Mouse (Mus musculus) megakaryocyte, adult 5-6 weeks (primary cell): ENCODE measurements around the gene Chga. TPM values are rescaled to one million over a fixed set of nuclear protein-coding genes. Genes with fewer than 3 reads are reported as not detected.
A peak's percentile ranks its signal among the peaks of the same experiment; 100 is the strongest.

Experiments used
- ATAC-seq: 2 replicates; pipeline ENCODE4 v1.8.0; 2016; ENCODE audit warnings: mild to moderate bottlenecking, inconsistent platforms; ENCODE audit not compliant: poor library complexity, severe bottlenecking
- total RNA-seq, 2 experiments: library from RNA; stranded (forward) in 1 of 2; stranded (reverse) in 1 of 2; fragments of 153-499, 151-499 nt in 1 of 2; fragments of 221-1000, 200-1000 nt in 1 of 2; gene quantifications; 2 replicates each; pipeline versions ENCODE4 v1.2.3 to v1.2.4; 2015 to 2017

Gene Chga
- total RNA-seq, 2 experiments from 2014 or later, result not detected

DNA sequence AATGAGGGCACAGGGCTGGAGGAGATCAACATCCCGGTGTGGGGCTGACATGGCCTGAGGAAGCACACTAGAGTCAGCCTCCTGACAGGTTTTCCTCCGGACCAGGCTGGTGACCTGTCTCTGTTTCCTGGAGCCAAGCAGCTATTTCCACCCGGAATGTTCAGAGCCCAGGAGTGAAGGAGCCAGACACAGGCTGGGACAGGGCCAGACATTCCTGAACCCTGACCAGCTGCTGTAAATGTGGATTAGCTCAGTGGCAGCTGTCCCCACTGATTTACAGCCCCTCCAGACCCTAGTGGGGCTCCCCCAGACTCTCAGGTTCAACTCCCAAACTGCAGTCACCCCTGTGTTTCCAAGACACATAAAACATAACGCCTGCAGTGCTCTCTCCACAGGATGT is 42.7 kb downstream of the Chga start:
- no peak for ATAC-seq

DNA sequence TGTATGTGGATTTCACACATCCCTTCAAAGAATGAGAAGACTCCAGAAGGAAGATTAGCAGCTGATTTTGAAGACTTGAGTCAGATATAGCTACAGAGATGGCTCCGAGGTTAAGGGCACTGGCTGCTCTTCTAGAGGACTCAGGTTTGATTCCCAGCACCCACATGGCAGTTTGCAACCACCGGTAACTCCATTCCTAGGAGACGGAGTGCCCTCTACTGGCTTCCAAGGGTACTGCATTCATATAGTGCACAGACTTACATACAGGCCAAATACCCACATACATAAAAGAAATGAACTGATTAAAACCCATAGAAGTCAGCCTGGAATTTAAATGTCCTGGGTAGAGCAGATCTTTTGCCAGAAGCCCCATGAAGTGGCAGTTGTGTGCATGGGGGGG is 43.8 kb downstream of the Chga start:
- no peak for ATAC-seq

DNA sequence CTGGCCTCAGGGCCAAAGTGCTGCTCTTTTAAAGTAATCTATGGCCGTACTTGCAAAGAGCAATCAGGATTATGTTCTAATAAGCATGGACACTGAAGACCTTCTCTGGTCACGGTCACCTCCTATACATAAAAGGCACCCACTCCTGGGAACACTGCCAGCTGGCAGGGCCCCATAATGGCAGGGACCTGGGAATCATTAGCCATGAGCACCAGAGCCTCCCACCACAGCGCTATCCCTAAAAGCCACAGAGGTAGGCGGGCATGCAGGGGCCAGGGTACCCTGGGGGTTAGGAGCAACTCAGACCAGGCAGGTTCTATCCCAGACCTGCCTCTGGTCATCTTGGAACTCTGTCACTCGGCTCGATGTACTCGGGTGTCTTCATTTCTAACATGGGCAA is 45.0 kb downstream of the Chga start:
- ATAC-seq, result no peak

DNA sequence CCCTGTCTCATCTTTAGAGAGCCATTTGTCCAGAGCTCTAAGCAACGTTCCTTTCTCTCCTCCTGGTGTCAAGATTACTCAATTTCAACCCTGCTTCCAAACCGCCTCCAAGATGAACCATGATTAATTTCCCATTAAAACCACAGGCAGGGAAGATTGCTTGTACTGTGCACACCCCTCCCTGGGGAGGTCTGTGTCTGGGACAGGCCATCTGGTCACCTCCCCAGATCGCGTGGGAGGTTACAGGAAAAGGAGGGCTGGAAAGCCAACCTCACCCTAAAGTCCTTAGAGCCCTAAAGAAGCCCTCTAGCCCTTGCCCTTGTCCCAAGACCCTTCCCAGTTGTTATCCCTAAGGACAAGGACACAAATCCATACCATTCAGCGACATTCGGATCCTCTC is 45.6 kb downstream of the Chga start:
- ATAC-seq, result no peak

DNA sequence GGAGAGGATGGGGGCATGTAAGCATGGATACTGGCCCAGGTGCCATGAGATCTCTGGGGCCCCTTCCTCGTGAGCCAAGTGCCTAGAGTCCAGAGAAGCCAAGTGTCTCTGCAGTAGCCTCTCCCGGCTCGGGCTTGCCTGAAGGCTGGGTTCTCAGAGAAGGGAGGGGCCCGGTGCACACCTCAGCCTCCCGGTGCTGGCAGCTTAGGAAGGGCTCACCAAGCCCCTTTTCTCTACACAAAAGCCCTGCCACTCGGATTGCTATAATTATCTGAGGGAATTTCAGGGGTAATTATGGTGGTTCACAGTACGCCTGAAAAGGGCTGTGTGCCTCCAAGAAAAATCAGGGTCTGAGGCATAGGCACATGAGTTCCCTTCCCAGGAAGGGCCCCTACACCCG is 47.1 kb downstream of the Chga start:
- no peak for ATAC-seq

DNA sequence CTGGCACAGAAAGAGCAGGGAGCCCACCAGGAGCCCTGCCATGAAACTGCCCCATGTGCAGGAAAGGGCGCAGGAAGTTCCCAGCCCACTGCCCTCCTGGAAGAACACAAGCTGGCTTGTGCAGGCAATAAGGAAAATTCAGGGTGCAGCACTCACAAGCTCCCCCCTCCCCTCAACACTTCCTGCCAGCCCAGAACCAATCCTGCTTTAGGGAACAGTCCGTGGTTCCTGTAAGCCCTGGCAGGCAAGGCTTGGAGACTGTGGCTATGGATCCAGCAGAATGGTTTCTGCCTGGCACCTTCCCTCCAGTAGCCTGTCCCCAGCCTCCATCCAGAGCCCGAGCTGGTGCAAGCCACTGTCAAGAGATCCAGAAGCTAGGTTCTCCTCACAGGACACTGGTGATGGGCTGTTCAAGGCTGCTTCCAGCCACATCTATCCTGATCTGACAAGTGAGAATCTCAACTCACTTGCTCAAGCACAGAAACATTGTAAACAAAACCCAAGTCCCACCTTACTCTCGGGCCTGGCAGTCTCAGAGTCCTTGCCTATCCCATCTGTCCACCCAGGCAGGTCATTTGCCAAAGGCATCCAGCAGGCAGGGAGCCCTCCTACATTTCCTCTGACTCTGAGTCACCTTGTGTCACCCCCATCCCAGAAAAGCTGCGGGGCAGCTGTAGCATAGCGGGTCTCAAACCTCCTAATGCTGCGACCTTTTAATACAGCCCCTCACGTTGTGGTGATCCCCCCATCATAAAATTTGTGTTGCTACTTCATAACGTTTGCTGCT is 47.7 kb downstream of the Chga start:
- no peak for ATAC-seq

DNA sequence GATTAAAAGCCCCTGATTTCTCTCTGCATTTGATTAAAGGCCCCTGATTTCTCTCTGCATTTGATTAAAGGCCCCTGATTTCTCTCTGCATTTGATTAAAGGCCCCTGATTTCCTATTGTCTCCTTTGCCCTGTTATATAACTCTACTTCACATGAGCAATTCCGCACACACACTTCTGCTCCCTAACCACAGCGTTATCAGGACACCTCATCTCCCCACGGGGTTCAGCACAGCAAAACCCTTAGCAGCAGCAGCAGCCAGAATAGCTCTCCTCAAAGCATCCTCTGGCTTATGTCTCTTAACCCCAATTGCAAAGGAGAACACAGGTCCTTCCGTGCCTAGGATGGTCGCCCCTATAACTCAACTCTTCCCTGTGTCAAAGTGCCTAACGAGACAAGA is 50.8 kb downstream of the Chga start:
- ATAC-seq, result no peak

DNA sequence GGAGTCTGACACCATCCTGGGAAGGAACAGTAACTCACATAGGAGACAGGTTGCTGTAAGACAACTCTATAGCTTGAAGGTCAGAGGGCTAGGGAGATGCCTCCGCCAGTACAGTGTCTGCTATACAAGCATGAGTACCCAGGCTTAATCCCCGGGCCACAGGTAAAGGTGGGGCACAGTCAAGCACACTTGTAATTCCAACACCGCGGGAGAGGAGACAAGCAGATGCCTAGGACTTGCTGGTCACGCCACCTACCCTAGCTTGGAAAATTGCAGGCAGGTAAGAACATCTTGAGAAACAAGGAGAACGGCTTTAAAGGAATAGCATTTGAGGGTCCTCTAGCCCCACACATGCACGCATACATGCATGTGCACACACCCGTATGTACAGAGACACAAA is 52.3 kb downstream of the Chga start:
- ATAC-seq, result no peak

DNA sequence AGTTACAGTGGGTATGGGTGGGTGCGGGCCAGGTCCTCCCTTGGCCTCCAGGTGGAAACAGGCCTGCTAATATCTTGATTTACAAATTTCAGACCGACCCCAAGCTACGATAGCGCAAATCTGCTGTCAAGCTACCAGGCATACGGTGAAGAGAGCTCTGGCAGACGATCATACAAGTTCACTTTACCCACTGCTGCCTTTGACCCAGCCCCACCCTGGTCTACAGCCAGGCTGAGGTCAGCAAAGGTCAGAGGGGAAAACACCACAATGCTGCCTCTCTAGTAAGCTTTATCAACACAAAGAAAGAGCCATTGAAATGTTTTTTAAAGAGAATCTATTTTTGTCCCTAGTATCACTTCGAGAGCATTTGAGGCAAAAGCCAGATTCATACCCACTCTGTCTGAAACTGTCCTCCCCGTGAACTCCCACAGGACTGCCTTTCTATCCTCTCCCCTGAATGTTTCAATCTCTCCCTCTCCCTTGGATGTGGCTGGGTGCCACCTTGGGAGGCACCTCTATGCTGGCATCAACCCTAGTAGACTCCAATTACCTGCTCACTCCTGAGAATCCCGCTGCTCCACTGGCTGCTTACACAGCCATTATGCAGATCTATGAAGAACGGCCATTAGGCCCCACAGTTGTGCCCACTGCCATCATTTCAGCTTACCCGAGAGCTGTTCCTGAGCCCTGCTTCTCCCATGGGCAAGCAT is 53.2 kb downstream of the Chga start:
- no peak for ATAC-seq

DNA sequence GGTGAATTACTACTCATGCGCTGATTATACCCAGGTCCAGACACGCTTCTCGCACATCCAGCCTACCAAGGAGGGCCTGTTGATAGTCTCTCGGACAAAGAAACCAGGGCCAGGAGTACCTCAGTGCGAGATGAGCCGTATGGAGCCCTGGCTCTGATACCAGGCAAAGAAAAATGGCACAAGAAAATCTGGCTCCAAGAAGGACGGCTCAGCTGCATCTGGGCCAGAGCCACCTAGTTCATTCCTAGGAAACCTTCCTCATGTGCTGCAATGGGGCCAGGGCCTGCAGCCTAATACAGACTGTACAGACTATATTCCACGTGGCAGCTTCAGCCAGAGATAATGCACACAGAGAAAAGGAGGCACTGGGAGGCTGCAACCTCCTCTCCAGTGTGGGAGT is 56.2 kb downstream of the Chga start:
- no peak for ATAC-seq

DNA sequence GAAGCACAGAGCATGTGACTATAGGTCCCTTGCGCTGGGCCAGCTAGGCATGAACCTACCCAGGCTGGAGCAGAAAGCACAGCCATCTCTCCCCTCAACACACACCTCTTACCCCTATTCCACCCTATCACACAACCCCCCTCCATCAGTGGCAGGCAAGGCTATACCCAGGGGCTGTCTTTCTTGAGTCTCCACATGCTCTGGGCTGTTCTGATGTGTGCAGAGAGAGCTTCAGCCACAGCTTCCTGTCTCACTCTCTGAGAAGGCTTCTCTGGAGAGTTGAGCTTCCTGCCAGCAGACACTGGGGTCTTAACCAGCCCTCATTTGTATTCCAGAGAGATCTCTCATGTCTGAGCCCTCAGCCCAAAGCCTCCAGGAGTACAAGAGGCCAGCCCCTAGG is 57.7 kb downstream of the Chga start:
- peak; percentile 36; the same call in 1 of the 2 replicates for ATAC-seq

DNA sequence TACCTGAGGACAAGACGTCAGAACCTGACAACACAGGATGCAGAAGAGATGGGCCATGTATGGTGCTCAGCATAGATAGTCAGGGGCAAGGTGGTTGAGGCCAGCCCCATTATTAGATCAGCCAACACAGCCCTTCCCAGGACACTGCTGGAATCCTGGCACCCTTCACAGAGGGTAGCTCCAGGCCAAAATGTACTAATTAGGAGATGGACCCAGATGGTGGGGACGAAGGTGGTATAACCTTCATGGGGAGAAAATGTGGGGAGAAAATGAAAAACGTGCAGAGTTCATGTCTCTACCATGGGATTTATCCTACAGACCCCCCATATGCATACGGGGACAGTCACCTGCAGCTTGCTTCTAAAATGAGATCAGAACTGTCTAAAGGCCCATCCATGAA is 58.6 kb downstream of the Chga start:
- ATAC-seq, result no peak

Other genes starting within 250 kb of the Chga start
- 37.6 and 39.2 TPM in 2 replicates for gene Lgmn, start 115.2 kb upstream of the Chga start, total RNA-seq (2015)
- gene Lgmn, start 115.2 kb upstream of the Chga start, total RNA-seq (2017), result 28.7 and 33.0 TPM in 2 replicates
- 24.1 and 26.3 TPM in 2 replicates for gene Golga5, start 85.8 kb upstream of the Chga start, total RNA-seq (2015)
- gene Golga5, start 85.8 kb upstream of the Chga start, total RNA-seq (2017), result 67.6 and 87.1 TPM in 2 replicates
- 10.4 and 10.7 TPM in 2 replicates for gene Itpk1, start 150.0 kb downstream of the Chga start, total RNA-seq (2015)
- 14.0 and 16.6 TPM in 2 replicates for gene Itpk1, start 150.0 kb downstream of the Chga start, total RNA-seq (2017)
- gene Moap1, start 188.7 kb downstream of the Chga start, total RNA-seq (2015), result 7.1 and 10.4 TPM in 2 replicates
- gene Moap1, start 188.7 kb downstream of the Chga start, total RNA-seq (2017), result 9.9 and 12.2 TPM in 2 replicates
- 13.4 and 13.9 TPM in 2 replicates for gene Tmem251, start 188.8 kb downstream of the Chga start, total RNA-seq (2015)
- gene Tmem251, start 188.8 kb downstream of the Chga start, total RNA-seq (2017), result 9.7 and 11.4 TPM in 2 replicates
- not detected in 2 replicates for gene Gm28051, start 202.8 kb downstream of the Chga start, total RNA-seq (2015)
- gene Gm28051, start 202.8 kb downstream of the Chga start, total RNA-seq (2017), result not detected in 2 replicates
- 22.2 and 26.1 TPM in 2 replicates for gene Gon7, start 202.8 kb downstream of the Chga start, total RNA-seq (2015)
- gene Gon7, start 202.8 kb downstream of the Chga start, total RNA-seq (2017), result 14.0 and 29.9 TPM in 2 replicates
- gene Ubr7, start 203.0 kb downstream of the Chga start, total RNA-seq (2015), result 15.8 and 21.5 TPM in 2 replicates
- gene Ubr7, start 203.0 kb downstream of the Chga start, total RNA-seq (2017), result 29.5 and 37.3 TPM in 2 replicates
- gene Gm20604, start 203.7 kb downstream of the Chga start, total RNA-seq (2015), result 10.0 and 10.6 TPM in 2 replicates
- gene Gm20604, start 203.7 kb downstream of the Chga start, total RNA-seq (2017), result 3.3 and 5.4 TPM in 2 replicates